Mouse (Mus musculus) granulocyte monocyte progenitor cell, adult 5-6 weeks (primary cell): ENCODE results near the gene Usp43. TPM values are rescaled to one million over a fixed set of nuclear protein-coding genes. Genes with fewer than 3 reads are reported as not detected.

Source experiments
- ATAC-seq: replicated peaks from 2 replicates; pipeline ENCODE4 v1.8.0; 2016; ENCODE audit warnings: mild to moderate bottlenecking, moderate TSS enrichment, inconsistent platforms; ENCODE audit not compliant: poor library complexity, severe bottlenecking
- total RNA-seq, 2 experiments: library from RNA; stranded (forward) in 1 of 2; stranded (reverse) in 1 of 2; fragments of 200-712, 200-1000 nt in 1 of 2; fragments of >200 nt in 1 of 2; fragmentation: Nextera tagmentation in 1 of 2; gene quantifications; 2 replicates each; pipeline ENCODE4 v1.2.3; 2014 to 2017

The Usp43 gene
- total RNA-seq, 2 experiments from 2014 or later = not detected

GRCm38 (mm10) chr11:67821560-67821959, 100.4 kb downstream of the Usp43 start:
- ATAC-seq = no peak

- peak; percentile 83 for ATAC-seq
These were observed 101.7 kb downstream of the Usp43 start for GRCm38 (mm10) chr11:67820221-67820620.

GRCm38 (mm10) chr11:67819604-67820003, 102.3 kb downstream of the Usp43 start:
- peak; percentile 49; the same call in 1 of the 2 replicates for ATAC-seq

- peak; percentile 14; the same call in 1 of the 2 replicates for ATAC-seq
These were observed 110.4 kb downstream of the Usp43 start for GRCm38 (mm10) chr11:67811535-67811934.

GRCm38 (mm10) chr11:67808051-67808450, 113.9 kb downstream of the Usp43 start:
- no peak for ATAC-seq

GRCm38 (mm10) chr11:67806832-67807597, 114.9 kb downstream of the Usp43 start:
- no peak for ATAC-seq

- ATAC-seq = no peak
These were observed 116.4 kb downstream of the Usp43 start for GRCm38 (mm10) chr11:67805538-67805937.

Other genes starting within 250 kb of the Usp43 start
- gene Rcvrn, start 226.8 kb downstream of the Usp43 start, total RNA-seq (2014; fragmentation: Nextera tagmentation) = not detected in 2 replicates
- 0.26 TPM in 1 of 2 replicates, not detected in the other for gene Rcvrn, start 226.8 kb downstream of the Usp43 start, total RNA-seq (2017)
- gene Glp2r, start 151.0 kb downstream of the Usp43 start, total RNA-seq (2014; fragmentation: Nextera tagmentation) = not detected in 2 replicates
- not detected in 2 replicates for gene Glp2r, start 151.0 kb downstream of the Usp43 start, total RNA-seq (2017)
- gene Gsg1l2, start 147.5 kb downstream of the Usp43 start, total RNA-seq (2014; fragmentation: Nextera tagmentation) = not detected in 2 replicates
- gene Gsg1l2, start 147.5 kb downstream of the Usp43 start, total RNA-seq (2017) = not detected in 2 replicates
- gene Dhrs7c, start 124.0 kb downstream of the Usp43 start, total RNA-seq (2014; fragmentation: Nextera tagmentation) = 1.7 and 4.7 TPM in 2 replicates
- not detected in 2 replicates for gene Dhrs7c, start 124.0 kb downstream of the Usp43 start, total RNA-seq (2017)
- not detected in 2 replicates for gene Cfap52, start 43.5 kb upstream of the Usp43 start, total RNA-seq (2014; fragmentation: Nextera tagmentation)
- not detected in 2 replicates for gene Cfap52, start 43.5 kb upstream of the Usp43 start, total RNA-seq (2017)
- 28.4 and 51.5 TPM in 2 replicates for gene Stx8, start 44.0 kb upstream of the Usp43 start, total RNA-seq (2014; fragmentation: Nextera tagmentation)
- gene Stx8, start 44.0 kb upstream of the Usp43 start, total RNA-seq (2017) = 25.2 and 28.6 TPM in 2 replicates